Mouse (Mus musculus): ENCODE data around the gene Mpp3.

Mpp3 gene

DNA sequence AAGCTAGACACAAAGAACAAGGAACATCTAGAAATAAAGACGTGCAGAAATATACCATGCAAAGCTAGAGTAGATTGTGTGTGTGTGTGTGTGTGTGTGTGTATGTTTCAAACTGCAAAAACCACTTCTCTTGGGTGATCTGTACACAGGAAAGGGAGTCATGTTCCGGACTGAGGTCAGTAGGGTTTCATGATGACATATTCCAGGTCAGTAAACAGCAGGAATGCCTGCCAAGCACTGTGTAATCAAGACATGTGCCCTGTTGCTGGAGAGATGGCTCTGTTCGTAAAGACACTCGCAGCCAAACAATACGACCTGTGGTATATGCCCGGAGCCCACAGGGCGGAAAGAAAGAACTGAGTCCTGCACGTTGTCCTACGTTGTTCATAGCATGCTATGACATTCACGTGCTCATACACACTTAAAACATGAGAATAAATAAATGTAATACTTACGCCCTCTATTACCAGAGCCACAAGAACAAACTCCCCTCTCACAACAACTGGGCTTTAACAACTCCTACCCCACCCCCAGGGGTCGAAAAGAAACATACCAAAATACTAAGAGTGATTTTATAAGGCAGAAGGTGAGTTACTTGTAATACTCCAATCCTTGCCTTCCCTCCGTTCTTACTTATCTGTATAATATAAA lies 11.4 kb upstream of the Mpp3 start:
- no peak for DNase-seq (ENCODE audit: low read depth, low spot score)

DNA sequence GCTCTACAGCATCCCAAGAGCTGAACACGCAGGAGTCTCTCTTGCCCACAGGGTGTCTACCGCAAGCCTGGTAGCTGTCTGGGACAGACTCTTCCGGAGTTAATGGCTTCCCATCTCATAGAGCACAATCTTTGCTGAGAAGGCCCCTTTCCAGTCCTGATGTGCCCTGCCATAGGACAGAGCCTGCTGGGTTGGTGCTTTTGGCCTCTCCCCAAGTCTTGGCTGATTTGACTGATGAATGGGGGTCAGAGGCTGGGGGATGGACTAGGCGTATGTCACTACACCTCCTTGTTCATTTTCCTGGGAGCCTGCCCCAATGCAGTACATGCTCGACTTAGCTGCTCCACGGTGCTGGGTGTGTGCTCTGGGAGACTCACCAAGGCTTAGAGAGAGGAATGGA lies 9.5 kb upstream of the Mpp3 start:
- no peak for DNase-seq (ENCODE audit: low read depth, low spot score)

DNA sequence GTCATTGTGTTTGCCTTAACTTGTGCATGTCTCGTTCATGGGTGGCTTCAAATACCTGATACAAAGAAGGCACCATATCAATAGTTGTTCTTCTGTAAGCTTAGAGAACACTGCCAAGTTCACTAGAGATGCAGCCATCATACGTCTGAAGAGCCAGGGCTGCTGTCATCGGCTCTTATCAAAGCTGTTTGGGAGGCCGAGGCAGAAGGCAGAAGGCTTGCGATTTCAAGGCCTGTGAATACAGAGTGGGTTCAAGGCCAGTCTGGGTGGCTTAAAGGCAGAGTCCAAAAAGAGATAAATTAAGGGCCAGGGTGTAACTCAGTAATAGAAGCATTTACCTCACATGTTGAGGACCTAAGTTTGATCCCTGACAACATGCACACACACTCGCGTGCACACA lies 8.1 kb upstream of the Mpp3 start:
- DNase-seq (ENCODE audit: low read depth, low spot score): no peak

DNA sequence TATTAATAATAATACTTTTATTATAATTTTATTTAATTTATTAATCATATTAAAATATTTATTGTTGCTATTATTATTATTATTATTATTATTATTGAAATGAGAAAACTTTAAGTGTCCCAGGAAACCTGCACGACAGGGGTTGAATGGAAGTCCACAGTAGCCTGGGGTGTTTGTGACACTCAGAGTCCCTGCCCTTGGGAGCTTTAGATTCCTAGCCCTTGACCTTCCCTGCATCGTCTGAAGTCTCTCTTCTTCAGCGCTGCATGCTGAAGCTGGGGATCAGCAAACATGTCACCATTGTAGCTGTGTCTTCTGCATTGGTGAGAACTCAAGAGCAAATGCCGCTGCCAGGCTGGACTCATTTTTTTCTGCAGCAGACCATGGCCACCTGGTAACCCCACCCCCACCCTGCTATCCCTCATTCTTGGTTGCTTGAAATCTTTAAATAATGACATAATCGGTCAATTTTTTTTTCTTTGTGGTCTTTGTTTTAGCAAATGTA lies 7.2 kb upstream of the Mpp3 start:
- DNase-seq (ENCODE audit: low read depth, low spot score): no peak

DNA sequence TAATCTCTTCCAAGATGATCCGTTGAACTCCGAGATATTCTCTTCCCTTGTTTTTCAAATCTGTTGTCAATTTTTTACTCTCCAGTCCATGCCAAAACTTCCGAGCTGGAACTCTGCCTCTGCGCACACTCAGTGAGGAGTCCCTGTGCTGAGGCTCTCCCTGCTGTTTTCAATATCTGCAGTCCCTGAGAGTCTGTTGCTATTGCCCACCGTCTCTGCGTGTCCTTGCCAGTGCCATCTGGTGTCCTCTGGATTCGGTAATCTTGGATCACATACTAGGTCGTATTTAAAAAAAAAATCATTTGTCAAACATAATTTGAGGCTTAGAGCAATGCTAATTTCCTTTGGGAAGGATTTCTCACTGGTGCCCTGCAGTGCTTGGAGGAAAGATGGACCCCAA lies 6.6 kb upstream of the Mpp3 start:
- no peak for DNase-seq (ENCODE audit: low read depth, low spot score)

GRCm38 (mm10) chr11:102033055-102033591 lies 4.9 kb upstream of the Mpp3 start:
- DNase-seq (ENCODE audit: low read depth, low spot score): no peak

GRCm38 (mm10) chr11:102031149-102031548 lies 2.9 kb upstream of the Mpp3 start:
- DNase-seq (ENCODE audit: low read depth, low spot score): no peak

GRCm38 (mm10) chr11:102029966-102030365 lies 1.7 kb upstream of the Mpp3 start:
- no peak for DNase-seq (ENCODE audit: low read depth, low spot score)

DNA sequence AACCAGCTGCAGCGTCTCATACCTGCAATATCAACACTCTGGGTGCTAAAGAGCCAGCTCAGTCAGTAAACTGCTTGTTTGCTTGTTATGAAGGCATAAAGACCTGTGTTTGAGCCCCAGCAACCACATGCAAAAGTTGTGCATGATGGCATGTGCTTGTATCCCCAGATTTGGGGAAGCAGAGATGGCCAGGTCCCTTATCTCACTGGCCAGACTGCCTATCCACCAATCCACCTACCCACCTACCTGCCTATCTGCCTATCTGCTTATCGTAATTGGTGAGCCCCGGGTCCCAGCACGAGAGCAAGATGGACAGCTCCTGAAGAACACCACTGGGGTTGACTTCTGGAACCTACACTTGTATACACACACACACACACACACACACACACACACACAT lies 1.0 kb upstream of the Mpp3 start:
- DNase-seq (ENCODE audit: low read depth, low spot score): no peak

- no peak for DNase-seq (ENCODE audit: low read depth, low spot score)
Observed at GRCm38 (mm10) chr11:102027361-102028017, 772 bp downstream of the Mpp3 start.

DNA sequence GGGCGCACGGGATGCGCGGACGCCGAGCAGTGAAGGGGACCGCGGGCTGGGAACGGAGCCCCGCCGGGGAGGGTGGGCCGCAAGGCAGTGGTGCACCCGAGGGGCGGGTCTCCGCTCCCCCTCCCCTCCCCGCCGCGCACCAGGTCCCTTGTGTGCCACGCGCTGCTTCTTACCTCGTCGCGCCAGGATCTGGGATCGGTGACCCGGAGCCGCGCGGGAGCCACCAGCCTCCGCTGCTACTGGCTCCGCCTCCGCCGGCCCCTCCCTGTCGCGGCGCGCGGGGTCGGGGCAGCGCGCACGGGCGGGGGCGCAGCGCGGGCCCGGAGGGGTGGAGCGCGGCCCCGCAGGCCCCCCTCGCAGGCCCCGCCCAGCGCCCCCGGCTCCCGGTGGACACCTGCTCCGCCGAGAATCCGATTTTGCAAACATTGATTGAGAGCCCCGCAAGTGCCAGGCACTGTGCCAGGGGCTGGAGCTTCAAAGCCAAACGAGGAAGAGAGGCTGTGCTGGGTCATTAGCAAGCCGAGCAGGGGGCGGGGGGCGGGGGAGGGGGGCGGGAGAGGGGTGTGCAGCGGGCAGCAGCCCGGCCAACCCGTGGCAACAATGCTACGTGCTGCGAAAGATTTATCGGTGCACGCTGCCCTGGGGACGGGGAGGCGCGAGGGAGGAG lies 1.4 kb downstream of the Mpp3 start:
- peak; percentile 92 for DNase-seq (ENCODE audit: low read depth, low spot score)

- peak; percentile 43 for DNase-seq (ENCODE audit: low read depth, low spot score)
Observed at GRCm38 (mm10) chr11:102025991-102026660, 2.1 kb downstream of the Mpp3 start.

DNA sequence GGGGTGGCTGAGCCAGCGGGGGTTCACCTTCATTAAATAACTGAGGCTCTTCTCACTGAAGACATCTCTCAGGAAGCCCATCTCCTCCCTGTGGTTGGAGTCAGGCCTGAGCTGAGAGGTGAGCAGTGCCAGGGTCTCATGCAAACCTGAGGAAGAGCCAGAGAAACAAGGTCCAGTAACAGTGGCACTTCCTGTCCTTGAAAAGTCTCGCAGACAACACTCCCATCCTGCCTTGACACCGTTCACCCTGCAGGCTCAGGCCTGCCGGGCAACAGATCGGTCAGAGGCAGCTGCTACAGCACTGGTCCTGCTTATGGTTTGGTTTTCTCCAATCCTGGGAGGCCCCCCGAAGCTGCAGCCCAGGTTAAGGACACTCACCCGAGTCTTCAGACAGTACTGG lies 2.9 kb downstream of the Mpp3 start:
- DNase-seq (ENCODE audit: low read depth, low spot score): no peak

DNA sequence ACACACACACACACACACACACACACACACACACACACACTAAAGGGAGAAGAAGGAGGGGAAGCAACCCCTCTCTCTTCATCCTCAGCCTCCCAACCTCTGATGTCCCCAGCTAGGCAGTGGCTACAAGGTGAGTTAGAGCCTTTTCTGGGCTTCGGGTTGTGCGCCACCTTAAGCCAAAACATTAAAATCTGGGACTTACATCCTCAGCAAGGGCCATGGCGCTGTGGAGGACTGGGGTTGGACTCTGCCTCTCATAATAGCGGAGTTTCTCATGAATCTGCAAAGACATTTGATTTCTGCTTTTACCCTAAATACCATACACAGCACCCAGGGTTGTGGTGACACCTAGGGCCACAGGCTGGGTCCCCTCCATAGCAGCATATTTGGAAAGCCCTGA lies 3.4 kb downstream of the Mpp3 start:
- DNase-seq (ENCODE audit: low read depth, low spot score): no peak

DNA sequence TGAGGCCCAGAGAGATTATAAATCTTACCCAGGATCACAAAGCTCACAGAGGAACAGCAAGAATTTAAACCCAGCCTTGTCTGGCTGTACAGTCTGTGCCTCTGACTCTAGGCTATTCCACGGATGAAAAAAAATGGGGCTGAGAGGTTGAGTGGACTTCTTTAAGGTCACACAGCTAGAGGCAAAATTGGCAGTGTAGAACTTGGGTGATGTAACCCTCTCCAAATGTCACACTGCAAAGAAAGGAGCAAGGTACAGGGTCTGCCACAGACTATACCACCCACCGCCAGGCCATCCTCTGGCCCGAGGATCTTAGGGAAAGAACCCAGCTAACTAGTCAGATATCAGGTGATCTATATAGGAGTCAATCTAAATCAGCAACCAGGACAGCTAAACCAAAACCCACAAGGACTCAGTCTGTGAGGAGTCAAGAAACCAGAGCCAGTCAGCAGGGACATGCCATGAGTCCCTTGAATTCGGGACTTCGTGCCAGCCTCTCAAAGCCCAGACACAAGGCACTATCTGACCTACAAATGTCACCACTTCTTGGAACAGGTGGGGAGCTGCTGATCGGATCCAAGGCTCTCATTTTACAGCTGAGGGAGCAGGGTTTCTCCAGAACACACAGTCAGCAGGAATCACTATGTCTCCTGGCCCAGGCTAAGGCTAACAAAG lies 4.0 kb downstream of the Mpp3 start:
- no peak for DNase-seq (ENCODE audit: low read depth, low spot score)

GRCm38 (mm10) chr11:102023406-102023805 lies 4.9 kb downstream of the Mpp3 start:
- no peak for DNase-seq (ENCODE audit: low read depth, low spot score)

DNA sequence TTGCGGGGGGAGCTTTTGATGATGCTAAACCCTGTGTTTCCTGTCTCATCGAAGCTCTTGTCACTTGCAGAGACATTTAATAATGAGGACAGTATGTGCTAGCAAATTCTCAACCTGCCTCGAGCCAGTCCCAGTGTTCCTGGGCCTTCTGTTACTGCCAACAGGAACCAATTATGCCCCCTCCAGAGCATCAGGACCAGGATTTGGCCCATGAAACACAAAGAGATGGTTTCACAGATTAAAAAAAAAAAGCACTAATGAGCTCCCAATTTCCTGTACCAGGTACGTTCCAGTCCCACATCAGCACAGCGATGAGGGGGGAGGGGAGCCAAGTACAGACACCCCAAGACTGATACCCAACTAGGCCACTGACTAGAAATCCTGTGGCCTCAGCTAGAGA lies 7.1 kb downstream of the Mpp3 start:
- DNase-seq (ENCODE audit: low read depth, low spot score): no peak

DNA sequence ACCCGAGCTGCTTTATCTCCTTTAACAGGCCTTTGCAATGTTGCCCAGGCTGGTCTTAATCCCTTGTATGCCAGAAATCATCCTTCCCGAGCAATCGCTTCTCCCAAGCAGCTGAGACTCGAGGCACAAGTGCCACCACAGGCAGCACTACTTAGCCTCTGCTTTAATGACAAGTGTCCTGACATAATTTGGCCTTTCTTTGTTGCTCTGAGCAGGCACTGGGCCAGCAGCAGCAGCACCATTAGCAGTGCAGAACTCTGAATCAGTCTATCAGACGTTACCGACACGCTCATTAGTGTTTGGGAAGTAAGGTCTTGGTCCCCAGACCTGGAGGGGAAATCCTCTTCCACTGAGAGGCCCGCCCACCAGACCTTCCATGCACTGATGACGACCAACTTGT lies 8.5 kb downstream of the Mpp3 start:
- DNase-seq (ENCODE audit: low read depth, low spot score): no peak

DNA sequence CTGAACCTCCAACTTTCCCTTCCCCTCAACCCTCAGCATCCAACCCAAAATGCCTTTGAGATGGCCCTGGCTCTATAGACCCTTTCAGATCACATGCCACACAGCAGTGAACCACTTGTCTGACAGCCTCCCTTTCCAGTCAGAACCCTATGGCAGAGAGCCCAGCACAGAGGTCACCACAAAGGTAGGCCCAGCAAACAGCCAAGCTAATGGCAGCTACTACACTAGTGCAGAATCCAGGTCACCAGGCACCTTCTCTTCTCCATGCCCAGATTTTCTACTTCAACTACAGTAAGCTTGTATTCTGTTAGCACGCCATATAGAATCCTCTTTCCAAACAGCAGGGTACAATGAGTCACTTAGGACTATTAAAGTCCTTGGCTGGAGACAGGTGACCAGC lies 12.1 kb downstream of the Mpp3 start:
- DNase-seq (ENCODE audit: low read depth, low spot score): no peak

GRCm38 (mm10) chr11:102015472-102015871 lies 12.8 kb downstream of the Mpp3 start:
- DNase-seq (ENCODE audit: low read depth, low spot score): no peak

DNA sequence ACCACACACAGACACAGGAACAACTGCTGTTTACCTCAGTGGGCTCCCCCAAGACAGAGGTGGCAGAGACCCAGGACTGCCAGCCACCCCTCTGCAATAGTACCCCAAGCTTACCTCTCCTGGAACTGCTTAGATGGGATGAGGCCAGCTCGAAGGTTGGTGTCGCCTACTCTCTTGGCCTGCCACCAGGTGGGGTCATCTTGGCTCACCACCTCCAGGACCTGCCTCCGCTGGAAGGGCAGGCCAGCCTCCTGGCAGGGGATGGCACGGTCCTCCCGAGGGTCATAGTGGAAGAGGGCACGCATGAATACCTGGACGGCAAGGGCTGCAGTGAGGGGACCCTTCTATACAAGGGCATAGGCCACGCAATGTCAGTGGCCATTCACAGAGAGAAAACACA lies 15.1 kb downstream of the Mpp3 start:
- no peak for DNase-seq (ENCODE audit: low read depth, low spot score)

DNA sequence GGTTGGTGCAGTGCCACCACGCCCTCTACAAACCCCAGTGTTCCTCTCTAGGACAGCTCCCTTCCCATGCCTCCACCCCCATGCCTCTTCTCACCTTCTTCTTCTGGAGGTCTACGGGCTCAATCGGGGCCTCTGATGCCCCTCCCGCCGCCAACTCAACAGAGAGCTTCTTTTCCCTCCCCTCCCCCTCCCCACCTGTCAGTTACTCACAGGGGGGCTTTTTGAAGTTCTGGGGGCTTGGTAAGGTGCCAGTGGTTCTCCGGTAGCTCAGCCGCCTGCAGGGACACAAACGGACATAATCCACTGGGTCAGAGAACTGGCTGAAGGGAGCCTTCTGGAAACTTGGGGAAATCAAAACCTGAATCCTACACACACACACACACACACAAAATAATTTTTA lies 16.8 kb downstream of the Mpp3 start:
- no peak for DNase-seq (ENCODE audit: low read depth, low spot score)
